Mouse (Mus musculus): ENCODE data around the gene Dclre1b. TPM values are rescaled to one million over a fixed set of nuclear protein-coding genes. Genes with fewer than 3 reads are reported as not detected.
"Not testable (repeated sequence)": the region's sequence is repeated elsewhere in the genome, so short reads cannot be mapped to it uniquely, and the experiment has no call there.

Dclre1b gene
- total RNA-seq, 2 experiments from 2014 or later = 7.7 to 10.8 TPM

GRCm38 (mm10) chr3:103810967-103811366 lies 1.7 kb upstream of the Dclre1b start:
- DNase-seq = no peak

GRCm38 (mm10) chr3:103809799-103810150 lies 531 bp upstream of the Dclre1b start:
- DNase-seq = no peak

- no peak for DNase-seq
These were observed 3.6 kb downstream of the Dclre1b start for GRCm38 (mm10) chr3:103805671-103806070.

DNA sequence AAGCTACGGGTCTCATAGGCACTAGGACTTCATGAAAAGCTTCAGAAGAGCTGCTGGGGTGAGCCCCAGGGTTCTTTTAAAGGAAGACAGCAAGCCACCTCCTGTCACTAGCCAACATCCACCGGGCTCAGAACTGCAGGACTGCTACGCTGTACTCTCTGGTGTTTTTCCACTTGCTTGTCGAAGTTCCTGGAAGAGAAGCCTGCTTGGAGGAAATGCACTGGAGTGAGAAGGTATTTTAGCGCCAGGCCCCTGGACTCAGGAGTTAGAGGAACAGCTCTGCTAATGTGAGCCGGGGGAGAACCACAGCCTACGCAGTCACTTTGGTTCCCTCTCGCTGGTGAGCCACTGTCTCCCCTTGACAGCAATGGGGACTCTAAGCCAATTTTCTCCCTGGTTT lies 6.4 kb downstream of the Dclre1b start:
- peak; percentile 41 to 57 for DNase-seq

- peak; percentile 92 to 97 for DNase-seq
These were observed 7.4 kb downstream of the Dclre1b start for GRCm38 (mm10) chr3:103801631-103802531.

DNA sequence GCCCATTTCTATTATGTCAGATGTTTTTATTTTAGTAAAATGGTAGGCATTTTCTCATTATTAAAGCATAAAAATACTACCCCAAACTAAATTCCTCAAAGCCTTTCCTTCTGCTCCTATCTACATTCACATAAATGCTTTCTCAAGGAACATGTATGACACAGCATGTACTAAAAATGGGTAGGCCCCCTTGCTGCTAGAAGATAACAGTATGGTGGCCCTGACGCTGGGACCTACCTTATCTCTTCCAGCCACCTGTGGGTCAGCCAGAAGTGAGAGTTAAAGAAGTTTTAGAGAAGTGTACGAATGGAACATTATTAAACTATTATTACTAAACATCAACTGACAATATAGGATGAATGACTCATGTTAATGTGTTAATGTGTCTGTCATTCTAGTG lies 9.7 kb downstream of the Dclre1b start:
- DNase-seq = no peak

DNA sequence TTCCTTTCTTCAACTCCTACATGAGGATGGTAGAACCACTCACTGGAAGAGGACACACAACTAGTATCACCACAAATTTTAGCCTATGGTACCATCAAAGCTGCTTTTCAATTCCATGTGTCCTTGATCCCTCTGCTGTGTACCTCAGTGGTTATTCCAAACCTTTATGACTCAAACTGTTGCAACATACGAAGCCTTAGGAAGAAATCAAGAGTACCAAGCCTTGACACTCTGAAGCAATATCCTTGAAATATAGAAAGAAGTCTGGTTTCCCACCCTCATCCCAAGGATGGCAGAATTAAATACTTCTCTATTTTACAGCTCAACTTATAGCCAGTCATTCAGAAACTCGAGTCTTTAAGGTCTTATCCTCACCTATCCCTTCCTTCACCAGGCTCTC lies 12.9 kb downstream of the Dclre1b start:
- DNase-seq = no peak

- DNase-seq = peak in 1 of 2 experiments; percentile 76
These were observed 16.7 kb downstream of the Dclre1b start for GRCm38 (mm10) chr3:103792566-103792965.

DNA sequence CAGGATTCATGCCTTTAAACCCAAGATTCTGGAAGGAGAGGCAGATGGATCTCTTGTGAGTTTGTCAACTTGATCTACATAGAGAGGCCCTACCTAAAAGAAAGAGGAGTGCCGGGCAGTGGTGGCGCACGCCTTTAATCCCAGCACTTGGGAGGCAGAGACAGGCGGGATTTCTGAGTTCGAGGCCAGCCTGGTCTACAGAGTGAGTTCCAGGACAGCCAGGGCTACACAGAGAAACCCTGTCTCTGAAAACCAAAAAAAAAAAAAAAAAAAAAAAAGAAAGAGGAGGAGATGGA lies 17.2 kb downstream of the Dclre1b start:
- not testable (repeated sequence) for DNase-seq

GRCm38 (mm10) chr3:103791230-103792110 lies 17.8 kb downstream of the Dclre1b start, which contains the start of gene Hipk1:
Hipk1 (minus strand) TSS chr3:103791563.
- DNase-seq = peak; percentile 95 to 97

DNA sequence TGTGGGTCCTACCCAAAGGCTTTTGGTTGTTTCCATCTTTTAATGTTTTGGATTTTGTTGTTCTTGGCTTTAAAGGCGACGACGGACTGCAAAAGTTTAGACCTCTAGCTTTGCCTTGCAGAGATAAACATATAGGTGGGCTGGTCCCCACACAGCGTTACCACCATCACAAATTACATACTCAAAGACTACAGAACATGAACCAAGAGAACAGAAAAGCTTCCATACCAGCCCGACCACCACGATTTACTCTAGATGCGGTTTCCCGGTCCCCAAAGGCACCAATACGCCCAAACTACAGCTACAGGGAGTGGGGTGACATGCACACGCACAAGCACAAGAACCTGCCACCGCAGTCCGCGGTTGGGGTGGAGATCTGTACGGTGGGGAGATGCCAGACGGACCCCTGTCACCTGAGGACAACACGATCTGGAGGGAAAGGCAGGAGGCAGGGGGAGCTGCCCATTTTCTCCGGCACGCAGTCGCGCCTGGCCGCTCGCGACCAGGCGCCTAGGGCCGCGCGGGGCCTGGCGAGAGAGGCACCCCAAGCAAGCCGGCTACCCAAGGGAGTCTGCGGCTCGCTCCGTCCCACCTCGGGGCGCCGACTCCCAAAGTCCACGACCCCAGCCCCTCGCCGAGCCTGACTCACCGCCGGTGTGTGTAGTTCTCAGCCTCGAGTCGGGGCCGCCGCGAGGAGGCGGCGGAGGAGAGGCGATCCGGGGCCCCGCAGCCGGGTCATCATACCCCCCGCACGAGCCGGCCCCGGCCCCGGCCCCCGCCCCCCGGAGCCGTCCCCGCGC lies 18.7 kb downstream of the Dclre1b start:
- DNase-seq = peak in 1 of 2 experiments; percentile 73

- peak in 1 of 2 experiments; percentile 77 for DNase-seq
These were observed 19.3 kb downstream of the Dclre1b start for GRCm38 (mm10) chr3:103789891-103790345.

DNA sequence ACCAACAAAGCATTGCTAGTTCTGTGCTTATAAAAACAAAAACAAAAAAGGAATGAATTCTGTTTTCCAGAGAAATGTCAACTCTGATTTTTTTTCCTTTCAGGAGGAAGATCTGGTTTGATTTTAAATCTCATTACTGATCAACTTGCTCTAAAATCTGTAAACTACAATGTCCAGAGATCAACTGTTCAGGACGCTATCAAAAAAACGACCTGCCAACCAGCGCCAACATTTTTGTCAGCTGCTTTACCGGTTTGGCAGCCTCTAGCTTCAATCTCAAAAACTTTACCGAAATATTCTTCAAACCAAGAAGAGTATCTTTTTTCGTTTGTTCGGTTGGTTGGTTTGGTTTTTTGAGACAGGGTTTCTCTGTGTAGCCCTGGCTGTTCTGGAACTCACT lies 20.1 kb downstream of the Dclre1b start:
- DNase-seq = no peak

DNA sequence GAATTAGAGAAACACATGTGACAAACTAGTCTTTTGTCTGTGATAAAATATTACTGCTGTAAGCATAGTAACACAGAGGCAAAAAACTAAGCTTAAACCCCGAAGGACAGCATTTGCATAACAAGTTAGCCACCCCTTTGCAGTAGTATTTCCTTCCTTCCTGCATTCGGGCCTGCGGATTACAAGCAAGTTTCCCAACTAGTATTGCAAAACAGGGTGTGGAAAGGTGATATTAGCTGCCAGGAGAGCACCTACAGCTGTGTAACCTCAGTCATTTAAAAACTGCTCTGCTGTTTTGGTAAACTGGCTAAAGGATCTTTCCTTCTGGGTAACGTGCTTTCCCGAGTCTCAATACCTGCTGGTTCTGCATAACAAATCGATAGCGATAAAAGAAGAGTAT lies 22.0 kb downstream of the Dclre1b start:
- peak in 1 of 2 experiments; percentile 46 for DNase-seq

GRCm38 (mm10) chr3:103782844-103783609 lies 26.2 kb downstream of the Dclre1b start:
- DNase-seq = no peak

DNA sequence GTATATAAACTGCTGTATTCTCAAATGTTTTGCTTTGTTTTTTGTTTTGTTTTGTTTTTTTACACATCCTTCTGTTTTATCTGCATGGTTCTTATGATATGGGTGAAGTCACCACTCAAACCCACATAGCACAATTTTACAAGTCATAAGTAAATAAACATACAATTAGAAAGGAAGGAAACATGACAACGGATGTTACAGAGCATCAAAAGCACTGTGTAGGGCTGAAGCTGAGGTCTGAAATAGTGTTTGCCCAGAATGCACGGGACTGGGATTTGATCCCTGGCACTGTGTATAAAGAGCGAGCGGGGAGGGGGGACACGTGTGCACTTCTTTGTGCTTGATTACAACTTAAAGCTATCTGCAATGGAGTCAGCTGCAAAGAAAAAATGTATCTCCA lies 28.5 kb downstream of the Dclre1b start:
- DNase-seq = no peak

DNA sequence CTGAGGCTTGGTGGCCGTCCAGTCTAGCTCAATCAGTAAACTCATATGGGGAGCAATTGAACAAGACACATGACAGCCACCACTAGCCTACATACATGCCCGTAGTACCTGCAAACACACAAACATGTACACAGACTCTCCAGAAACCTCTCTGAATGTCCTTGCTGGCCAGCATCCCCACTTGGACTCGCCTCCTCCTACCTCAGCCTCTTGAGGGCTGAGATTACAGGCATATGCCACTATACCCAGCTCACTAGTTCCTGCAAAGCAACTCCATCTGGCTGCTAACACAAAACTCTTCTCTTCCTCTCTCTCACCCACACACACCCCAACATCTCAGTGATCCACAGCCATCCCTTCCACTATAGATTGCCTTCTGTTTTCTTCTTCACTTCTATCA lies 29.0 kb downstream of the Dclre1b start:
- no peak for DNase-seq

GRCm38 (mm10) chr3:103779183-103779582 lies 30.1 kb downstream of the Dclre1b start:
- no peak for DNase-seq

- no peak for DNase-seq
These were observed 30.6 kb downstream of the Dclre1b start for GRCm38 (mm10) chr3:103778660-103779059.

GRCm38 (mm10) chr3:103777940-103778339 lies 31.3 kb downstream of the Dclre1b start:
- no peak for DNase-seq

- no peak for DNase-seq
These were observed 35.2 kb downstream of the Dclre1b start for GRCm38 (mm10) chr3:103774009-103774408.
